Mouse (Mus musculus): ENCODE results near the gene Pgap3.

GRCm38 (mm10) chr11:98435723-98436122, 35.4 kb upstream of the Pgap3 start:
- no peak for TF ChIP-seq TAL1 (IDR thresholded peaks at IDR 0.05; ENCODE audit: low read length)
- TF ChIP-seq GATA1 (IDR thresholded peaks at IDR 0.05; ENCODE audit: low read length) = no peak

Data from erythroblast, embryonic 14.5 days (primary cell).